Mouse (Mus musculus) megakaryocyte, embryonic 14.5 days (primary cell): ENCODE results near the gene Sco1. TPM values are rescaled to one million over a fixed set of nuclear protein-coding genes. Genes with fewer than 3 reads are reported as not detected.

Source experiments
- H3K27me3 ChIP-seq: replicated peaks from 2 replicates; pipeline ENCODE3; 2012; ENCODE audit warnings: inconsistent platforms
- H3K36me3 ChIP-seq: replicated peaks from 2 replicates; pipeline ENCODE3; 2012; ENCODE audit warnings: low read length, inconsistent platforms, mixed read lengths
- H3K4me1 ChIP-seq: 2 replicates; pipeline ENCODE4 v1.6.1; 2012; ENCODE audit warnings: inconsistent platforms
- H3K4me3 ChIP-seq: replicated peaks from 2 replicates; pipeline ENCODE3; 2012; ENCODE audit warnings: moderate library complexity, mild to moderate bottlenecking, inconsistent platforms
- H3K9me3 ChIP-seq: 2 replicates; pipeline ENCODE4 v1.6.1; 2012; ENCODE audit warnings: inconsistent platforms
- FLI1 ChIP-seq: IDR thresholded peaks from 2 replicates; pipeline ENCODE4 v1.6.1; 2012; ENCODE audit warnings: low read length, inconsistent platforms, mixed read lengths
- GATA1 ChIP-seq: IDR thresholded peaks from 3 replicates; pipeline ENCODE4 v1.6.1; 2012; ENCODE audit warnings: mixed read lengths, low read length, inconsistent platforms, borderline replicate concordance
- polyA plus RNA-seq: library from polyadenylated mRNA; stranded (reverse); fragments of >175 nt; gene quantifications from 2 replicates; pipeline ENCODE4 v1.2.3, GENCODE M21; 2012; ENCODE audit warnings: low replicate concordance; ENCODE audit not compliant: insufficient read depth

The Sco1 gene
- polyA plus RNA-seq, 1 experiment: 1.2 TPM

GRCm38 (mm10) chr11:67094470-67094869 is 42.0 kb downstream of the Sco1 start:
- Histone ChIP-seq H3K9me3 (no peaks in the 10 kb centered on the region), H3K4me3 (no peak overlapping the region), H3K4me1 (no peaks in the 10 kb centered on the region; the same call in 1 of the 2 replicates), H3K27me3 (peaks cover 33% of the 10 kb centered on the region), H3K36me3 (no peaks in the 10 kb centered on the region)
- TF ChIP-seq GATA1 (no peak), FLI1 (no peak)

DNA sequence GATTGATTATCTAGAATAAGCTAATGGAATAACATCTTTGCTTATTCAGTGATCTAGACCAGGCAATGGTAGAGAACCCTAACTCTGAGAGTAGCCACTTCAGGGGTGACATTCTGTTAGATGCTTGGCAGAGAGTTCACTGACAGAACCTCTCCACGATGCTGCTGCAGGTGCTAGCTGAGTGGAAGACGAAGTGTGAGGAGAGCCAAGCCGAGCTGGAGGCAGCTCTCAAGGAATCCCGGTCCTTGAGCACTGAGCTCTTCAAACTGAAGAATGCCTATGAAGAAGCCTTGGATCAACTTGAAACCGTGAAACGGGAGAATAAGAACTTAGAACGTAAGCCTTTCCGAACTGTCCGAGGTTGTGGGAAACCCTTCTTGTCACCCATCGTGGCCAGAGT is 45.2 kb downstream of the Sco1 start:
- Histone ChIP-seq H3K27me3 (peaks cover 36% of the 10 kb centered on the region), H3K4me3 (no peak overlapping the region), H3K9me3 (no peaks in the 10 kb centered on the region), H3K36me3 (no peaks in the 10 kb centered on the region), H3K4me1 (no peaks in the 10 kb centered on the region; the same call in 1 of the 2 replicates)
- TF ChIP-seq FLI1 (no peak), GATA1 (no peak)

- Histone ChIP-seq H3K9me3 (no peaks in the 10 kb centered on the region), H3K4me1 (no peaks in the 10 kb centered on the region; the same call in 1 of the 2 replicates), H3K36me3 (no peaks in the 10 kb centered on the region), H3K27me3 (peaks cover 38% of the 10 kb centered on the region), H3K4me3 (no peak overlapping the region)
- TF ChIP-seq FLI1 (no peak), GATA1 (no peak)
Observed at GRCm38 (mm10) chr11:67098427-67098826, 46.0 kb downstream of the Sco1 start.

- H3K4me1 ChIP-seq: no peaks in the 10 kb centered on the region; the same call in 1 of the 2 replicates
- H3K9me3 ChIP-seq: no peaks in the 10 kb centered on the region
- H3K27me3 ChIP-seq: peaks cover 34% of the 10 kb centered on the region
- no peak overlapping the region for H3K4me3 ChIP-seq
- no peaks in the 10 kb centered on the region for H3K36me3 ChIP-seq
- TF ChIP-seq FLI1 (no peak), GATA1 (no peak)
Observed at GRCm38 (mm10) chr11:67099241-67099640, 46.8 kb downstream of the Sco1 start.

DNA sequence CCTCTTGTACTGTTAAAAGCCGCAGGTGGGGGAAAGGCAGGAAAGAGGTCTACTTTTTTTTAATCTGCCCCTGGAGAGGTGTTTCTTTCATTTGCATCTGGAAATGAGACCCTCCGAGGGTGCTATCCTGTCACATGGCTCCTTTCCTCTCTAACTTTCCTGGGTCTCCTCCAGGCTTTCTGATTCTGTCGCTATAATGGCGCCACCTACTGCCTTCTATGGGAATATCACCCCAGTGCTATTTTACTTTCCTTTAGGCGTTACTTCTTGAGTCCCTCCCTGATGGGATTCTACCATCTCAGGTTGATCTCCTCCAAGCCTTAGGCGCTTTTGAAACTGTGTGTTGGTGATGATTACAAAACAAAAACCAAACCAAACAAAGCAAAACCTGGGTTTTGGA is 47.7 kb downstream of the Sco1 start:
- Histone ChIP-seq H3K27me3 (peaks cover 33% of the 10 kb centered on the region), H3K9me3 (no peaks in the 10 kb centered on the region), H3K4me3 (no peak overlapping the region), H3K36me3 (no peaks in the 10 kb centered on the region), H3K4me1 (no peaks in the 10 kb centered on the region)
- TF ChIP-seq GATA1 (no peak), FLI1 (no peak)

GRCm38 (mm10) chr11:67101713-67102112 is 49.2 kb downstream of the Sco1 start:
- Histone ChIP-seq H3K9me3 (no peaks in the 10 kb centered on the region), H3K27me3 (peaks cover 34% of the 10 kb centered on the region), H3K36me3 (no peaks in the 10 kb centered on the region), H3K4me1 (no peaks in the 10 kb centered on the region), H3K4me3 (no peak overlapping the region)
- TF ChIP-seq FLI1 (no peak), GATA1 (no peak)

DNA sequence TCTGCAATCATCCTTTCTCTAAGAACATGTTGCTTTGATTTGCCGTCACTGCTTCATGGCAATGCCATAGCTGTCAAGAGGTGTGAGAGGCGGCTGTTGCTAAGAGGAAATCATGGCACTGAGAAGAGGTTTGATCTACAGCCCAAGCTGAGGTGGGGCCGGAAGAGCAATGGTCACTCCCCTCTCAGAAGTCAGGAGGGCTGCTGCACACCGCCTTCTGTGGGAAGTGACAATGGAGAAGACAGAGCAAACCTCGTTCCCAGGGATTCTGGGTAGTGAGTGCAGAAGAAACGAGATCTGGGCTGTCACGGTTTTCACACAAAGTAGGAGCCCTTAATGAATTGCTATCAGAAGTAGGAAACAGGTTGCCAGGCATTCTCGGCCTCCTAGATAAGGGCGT is 50.8 kb downstream of the Sco1 start:
- TF ChIP-seq GATA1 (no peak), FLI1 (no peak)
- Histone ChIP-seq H3K9me3 (no peaks in the 10 kb centered on the region), H3K4me1 (no peaks in the 10 kb centered on the region), H3K36me3 (no peaks in the 10 kb centered on the region), H3K4me3 (no peak overlapping the region), H3K27me3 (peaks cover 39% of the 10 kb centered on the region)

DNA sequence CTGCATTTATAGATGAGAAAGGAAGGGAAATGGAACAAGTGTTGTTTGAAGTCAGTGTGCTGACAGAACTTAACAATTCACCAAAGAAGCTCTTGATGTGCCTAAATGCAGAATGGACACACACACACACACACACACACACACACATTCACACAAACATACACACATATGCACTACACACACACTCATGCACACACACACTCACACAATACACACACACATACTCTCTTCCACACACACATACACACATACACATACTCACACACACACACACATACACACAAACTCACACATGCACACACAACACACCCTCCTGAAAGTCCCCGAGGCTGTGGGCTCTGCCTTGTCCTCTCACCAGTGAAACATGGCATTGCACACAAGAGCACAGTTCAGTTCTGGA is 51.8 kb downstream of the Sco1 start:
- H3K4me3 ChIP-seq: no peak overlapping the region
- H3K27me3 ChIP-seq: peaks cover 35% of the 10 kb centered on the region
- no peaks in the 10 kb centered on the region for H3K36me3 ChIP-seq
- H3K4me1 ChIP-seq: no peaks in the 10 kb centered on the region
- H3K9me3 ChIP-seq: no peaks in the 10 kb centered on the region
- TF ChIP-seq GATA1 (no peak), FLI1 (no peak)

GRCm38 (mm10) chr11:67104714-67105113 is 52.2 kb downstream of the Sco1 start:
- Histone ChIP-seq H3K4me3 (no peak overlapping the region), H3K4me1 (no peaks in the 10 kb centered on the region), H3K36me3 (no peaks in the 10 kb centered on the region), H3K9me3 (no peaks in the 10 kb centered on the region), H3K27me3 (peaks cover 33% of the 10 kb centered on the region)
- TF ChIP-seq FLI1: no peak
- TF ChIP-seq GATA1: no peak

DNA sequence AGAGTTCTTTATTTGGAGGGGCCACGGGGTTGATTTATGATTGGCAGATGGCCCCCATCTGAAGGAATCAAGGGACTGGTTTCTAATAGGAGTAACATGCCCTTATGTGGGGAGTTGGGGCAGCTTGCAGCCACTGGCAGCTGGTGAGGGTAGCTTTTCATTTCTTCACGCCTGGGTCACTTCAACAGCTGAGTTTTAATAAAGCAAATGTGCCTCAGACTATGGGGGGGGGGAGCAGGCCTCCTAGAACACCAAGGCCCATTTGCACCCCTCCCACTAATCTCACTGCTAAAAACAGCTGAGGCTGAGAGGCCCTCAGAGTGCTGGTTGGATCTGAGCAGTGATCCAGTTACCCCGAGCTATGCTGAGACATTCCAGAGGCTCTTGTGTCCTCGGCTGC is 53.2 kb downstream of the Sco1 start:
- H3K9me3 ChIP-seq: no peaks in the 10 kb centered on the region
- TF ChIP-seq GATA1 (no peak), FLI1 (no peak)
- H3K4me1 ChIP-seq: no peaks in the 10 kb centered on the region
- no peaks in the 10 kb centered on the region for H3K36me3 ChIP-seq
- no peak overlapping the region for H3K4me3 ChIP-seq
- H3K27me3 ChIP-seq: peaks cover 33% of the 10 kb centered on the region

- TF ChIP-seq FLI1 (no peak), GATA1 (no peak)
- no peak overlapping the region for H3K4me3 ChIP-seq
- H3K27me3 ChIP-seq: peaks cover 33% of the 10 kb centered on the region
- no peaks in the 10 kb centered on the region for H3K36me3 ChIP-seq
- no peaks in the 10 kb centered on the region for H3K4me1 ChIP-seq
- no peaks in the 10 kb centered on the region for H3K9me3 ChIP-seq
Observed at GRCm38 (mm10) chr11:67106973-67107372, 54.5 kb downstream of the Sco1 start.
